Comparison of ENCODE assay signal across 8 mouse cellular contexts in the genomic region with DNA sequence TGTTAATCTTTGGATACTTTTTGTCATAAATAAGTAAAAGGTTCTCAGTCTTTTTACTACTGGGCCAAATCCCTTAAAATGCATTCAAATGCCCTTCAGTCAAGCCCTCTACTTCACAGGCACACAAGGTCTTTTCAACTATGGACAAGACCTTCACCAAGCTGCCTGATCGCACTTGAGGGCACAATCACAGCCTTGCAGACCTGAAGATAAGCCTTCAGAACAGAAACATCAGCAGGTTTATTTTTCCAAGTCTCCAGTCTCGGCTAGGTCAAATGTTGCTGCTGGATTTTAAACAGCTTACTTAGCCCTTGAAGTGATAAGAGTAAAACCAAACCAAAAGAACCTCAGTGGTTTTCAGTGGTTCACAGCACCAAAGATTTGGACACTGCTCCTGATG. TPM values are rescaled to one million over a fixed set of nuclear protein-coding genes. Genes with fewer than 3 reads are reported as not detected.
A peak's percentile ranks its signal among the peaks of the same experiment; 100 is the strongest.
DNase-seq lines count a peak whose midpoint lies in the region; ATAC-seq and TF ChIP-seq lines count a peak whose summit lies in the region.

No protein-coding gene starts in this region.

- intact Hi-C loops in gastrocnemius, adult 2 months (cut with DNase I): no loop called here
- intact Hi-C loops in gastrocnemius, postnatal 36 days (cut with DNase I): no loop called here

- H3K4me3 ChIP-seq in gastrocnemius, adult 2 months: peak overlapping the region; percentile 88
- peak overlapping the region; percentile 99 for H3K4me3 ChIP-seq in limb, embryonic 15.5 days
- H3K4me3 ChIP-seq in stomach, postnatal 0 days (ENCODE audit: low read depth, low read length): peak overlapping the region; percentile 100

- no peaks in the 10 kb centered on the region for H3K36me3 ChIP-seq in limb, embryonic 15.5 days
- H3K36me3 ChIP-seq in stomach, postnatal 0 days (ENCODE audit: control insufficient read depth, insufficient read depth, low read length): no peaks in the 10 kb centered on the region

- H3K27me3 ChIP-seq in limb, embryonic 15.5 days: no peaks in the 10 kb centered on the region
- H3K27me3 ChIP-seq in stomach, postnatal 0 days (ENCODE audit: control insufficient read depth, insufficient read depth, low read length): no peaks in the 10 kb centered on the region

- peaks cover 12% of the 10 kb centered on the region for H3K4me1 ChIP-seq in limb, embryonic 15.5 days
- no peaks in the 10 kb centered on the region for H3K4me1 ChIP-seq in stomach, postnatal 0 days (replicated peaks; ENCODE audit: control insufficient read depth, insufficient read depth)

- no peak for ATAC-seq in limb, embryonic 15.5 days (ENCODE audit: insufficient number of reproducible peaks, low FRiP score, low TSS enrichment, low read depth)
- no peak for ATAC-seq in stomach, postnatal 0 days (ENCODE audit: low FRiP score, low TSS enrichment)

- peak overlapping the region; percentile 79 for H3K4me2 ChIP-seq in limb, embryonic 15.5 days
- peak overlapping the region; percentile 85 for H3K4me2 ChIP-seq in stomach, postnatal 0 days (replicated peaks; ENCODE audit: low read depth)

- DNase-seq in gastrocnemius, adult 2 months: no peak
- no peak for DNase-seq in gastrocnemius, postnatal 36 days
- DNase-seq in ovary, adult 18-20 months (ENCODE audit: low spot score): peak; percentile 52
- no peak for DNase-seq in ovary, postnatal 36 days (ENCODE audit: low spot score)
- DNase-seq in stomach, postnatal 0 days (ENCODE audit: low spot score): no peak
- no peak for DNase-seq in adrenal gland, postnatal 10 days
- DNase-seq in kidney, adult 8-10 months: no peak

- no peak for TF ChIP-seq EP300 in stomach, postnatal 0 days (optimal IDR thresholded peaks at IDR 0.05)

- no peaks in the 10 kb centered on the region for H3K9me3 ChIP-seq in limb, embryonic 15.5 days
- H3K9me3 ChIP-seq in stomach, postnatal 0 days (ENCODE audit: control insufficient read depth, low read length): no peaks in the 10 kb centered on the region

- 56% methylated on average over 2 of the region's 2 CpGs for WGBS in limb, embryonic 15.5 days
- 19% methylated on average over 2 of the region's 2 CpGs for WGBS in stomach, postnatal 0 days

- peak overlapping the region; percentile 100 for H3K27ac ChIP-seq in gastrocnemius, adult 2 months
- H3K27ac ChIP-seq in limb, embryonic 15.5 days: no peak overlapping the region
- 0 out of 2 replicates have a peak overlapping the region, but pooled peaks have one; percentile 99 for H3K27ac ChIP-seq in stomach, postnatal 0 days (replicated peaks)

- no peak overlapping the region for H3K9ac ChIP-seq in limb, embryonic 15.5 days
- H3K9ac ChIP-seq in stomach, postnatal 0 days (ENCODE audit: low read length): peak overlapping the region; percentile 99

- TF ChIP-seq CTCF in gastrocnemius, adult 2 months (IDR thresholded peaks at IDR 0.05): no peak
- no peak for TF ChIP-seq CTCF in stomach, postnatal 0 days (IDR thresholded peaks at IDR 0.05; ENCODE audit: low read depth)

RNA-seq across cellular contexts. Expression of a gene that starts 2.1 kb away (rescaled TPM):
- total RNA-seq in gastrocnemius, adult 2 months (2021): 100 to 1,000 TPM; 129 to 136 TPM
- 100 to 1,000 TPM; 113 to 117 TPM for total RNA-seq in gastrocnemius, postnatal 36 days (2021)
- polyA plus RNA-seq in limb, embryonic 15.5 days (2015; fragmentation: Nextera tagmentation; extraction: Ambion mirVana): 79.5 and 87.3 TPM in 2 replicates
- polyA plus RNA-seq in stomach, postnatal 0 days (2015; fragmentation: Nextera tagmentation; extraction: Ambion mirVana): 67.1 and 70.8 TPM in 2 replicates
- total RNA-seq in adrenal gland, postnatal 10 days (2021): 100 to 1,000 TPM in 1 of 2 experiments, 10 to 100 TPM in 1; 95.1 to 114 TPM
